Mouse (Mus musculus) macrophage (primary cell): ENCODE measurements at regions not wholly inside any gene's neighbourhood (a gene's known extent, or its start where the extent isn't known, plus 50 kb on each side); places are given as distances from the start of the nearest gene placed in this dataset.

Source experiments
- H3K27ac ChIP-seq: fragments of 350-480 bp; formaldehyde crosslinking; 2 replicates; pipeline ENCODE4 v1.9.0; 2021
- H3K36me3 ChIP-seq: fragments of 350-480 bp; formaldehyde crosslinking; 2 replicates; pipeline ENCODE4 v1.9.0; 2021; ENCODE audit errors: inconsistent target
- H3K4me3 ChIP-seq: fragments of 350-480 bp; formaldehyde crosslinking; 2 replicates; pipeline ENCODE4 v1.9.0; 2021; ENCODE audit errors: inconsistent target
- H3K79me2 ChIP-seq: fragments of 350-480 bp; formaldehyde crosslinking; 2 replicates; pipeline ENCODE4 v1.9.0; 2021; ENCODE audit errors: inconsistent target
- WGBS: methylation state at CpG from one replicate; pipeline ENCODE4 v1.1.7; 2026; ENCODE audit warnings: inconsistent platforms; ENCODE audit not compliant: missing documents; 5-methylcytosine and 5-hydroxymethylcytosine counted together

GRCm38 (mm10) chr19:54311289-54311688, 267.3 kb downstream of the Adra2a start:
- no peak overlapping the region for H3K27ac ChIP-seq
- 81% methylated on average over 5 of the region's 6 CpGs for WGBS
- H3K4me3 ChIP-seq = no peak overlapping the region
- H3K79me2 ChIP-seq = no peaks in the 10 kb centered on the region
- H3K36me3 ChIP-seq = no peaks in the 10 kb centered on the region

GRCm38 (mm10) chr19:54311723-54312122, 267.8 kb downstream of the Adra2a start:
- no peak overlapping the region for H3K27ac ChIP-seq
- H3K36me3 ChIP-seq = no peaks in the 10 kb centered on the region
- no peaks in the 10 kb centered on the region for H3K79me2 ChIP-seq
- no peak overlapping the region for H3K4me3 ChIP-seq
- 89% methylated on average over 1 of the region's 1 CpGs for WGBS

- Histone ChIP-seq H3K4me3 (no peak overlapping the region), H3K36me3 (no peaks in the 10 kb centered on the region), H3K27ac (no peak overlapping the region), H3K79me2 (no peaks in the 10 kb centered on the region)
- 73% methylated on average over 5 of the region's 5 CpGs for WGBS
Measured at GRCm38 (mm10) chr19:54323276-54323675, 279.3 kb downstream of the Adra2a start.

- WGBS = 58% methylated on average over 4 of the region's 4 CpGs
Measured at GRCm38 (mm10) chr19:54324991-54325390, 281.0 kb downstream of the Adra2a start.

GRCm38 (mm10) chr19:54332140-54332539, 288.2 kb downstream of the Adra2a start:
- Histone ChIP-seq H3K36me3 (no peaks in the 10 kb centered on the region), H3K27ac (no peak overlapping the region), H3K79me2 (no peaks in the 10 kb centered on the region), H3K4me3 (no peak overlapping the region)
- 75% methylated on average over 1 of the region's 1 CpGs for WGBS

More at GRCm38 (mm10) chr19:54324991-54325390, 281.0 kb downstream of the Adra2a start:
- Histone ChIP-seq H3K36me3 (no peaks in the 10 kb centered on the region), H3K4me3 (no peak overlapping the region), H3K27ac (no peak overlapping the region), H3K79me2 (no peaks in the 10 kb centered on the region)

GRCm38 (mm10) chr19:54340778-54341291, 296.9 kb downstream of the Adra2a start:
- Histone ChIP-seq H3K27ac (no peak overlapping the region), H3K79me2 (no peaks in the 10 kb centered on the region), H3K4me3 (no peak overlapping the region), H3K36me3 (no peaks in the 10 kb centered on the region)
- WGBS = 100% methylated on average over 2 of the region's 2 CpGs

GRCm38 (mm10) chr19:54359731-54360130, 315.8 kb downstream of the Adra2a start:
- no peaks in the 10 kb centered on the region for H3K36me3 ChIP-seq
- no peaks in the 10 kb centered on the region for H3K79me2 ChIP-seq
- 88% methylated on average over 7 of the region's 7 CpGs for WGBS
- no peak overlapping the region for H3K27ac ChIP-seq
- no peak overlapping the region for H3K4me3 ChIP-seq

- WGBS = 95% methylated on average over 3 of the region's 3 CpGs
- no peaks in the 10 kb centered on the region for H3K79me2 ChIP-seq
- no peak overlapping the region for H3K27ac ChIP-seq
- H3K36me3 ChIP-seq = no peaks in the 10 kb centered on the region
- H3K4me3 ChIP-seq = no peak overlapping the region
Measured at GRCm38 (mm10) chr19:54360660-54361059, 316.7 kb downstream of the Adra2a start.

GRCm38 (mm10) chr19:54385101-54385500, 341.1 kb downstream of the Adra2a start:
- Histone ChIP-seq H3K4me3 (no peak overlapping the region), H3K79me2 (no peaks in the 10 kb centered on the region), H3K36me3 (no peaks in the 10 kb centered on the region), H3K27ac (no peak overlapping the region)

GRCm38 (mm10) chr19:54391406-54391805, 347.5 kb downstream of the Adra2a start:
- Histone ChIP-seq H3K79me2 (no peaks in the 10 kb centered on the region), H3K27ac (no peak overlapping the region), H3K36me3 (no peaks in the 10 kb centered on the region), H3K4me3 (no peak overlapping the region)
- WGBS = 94% methylated on average over 6 of the region's 6 CpGs

- Histone ChIP-seq H3K4me3 (no peak overlapping the region), H3K27ac (no peak overlapping the region), H3K36me3 (no peaks in the 10 kb centered on the region), H3K79me2 (no peaks in the 10 kb centered on the region)
- 77% methylated on average over 7 of the region's 7 CpGs for WGBS
Measured at GRCm38 (mm10) chr19:54399651-54400050, 355.7 kb downstream of the Adra2a start.

- WGBS = 77% methylated on average over 4 of the region's 4 CpGs
- Histone ChIP-seq H3K4me3 (no peak overlapping the region), H3K27ac (no peak overlapping the region), H3K36me3 (no peaks in the 10 kb centered on the region), H3K79me2 (no peaks in the 10 kb centered on the region)
Measured at GRCm38 (mm10) chr19:54407904-54408303, 364.0 kb downstream of the Adra2a start.

GRCm38 (mm10) chr19:54429062-54429461, 385.1 kb downstream of the Adra2a start:
- no peak overlapping the region for H3K4me3 ChIP-seq
- H3K79me2 ChIP-seq = no peaks in the 10 kb centered on the region
- H3K27ac ChIP-seq = no peak overlapping the region
- 49% methylated on average over 2 of the region's 2 CpGs for WGBS
- H3K36me3 ChIP-seq = no peaks in the 10 kb centered on the region

GRCm38 (mm10) chr19:54440713-54441112, 396.8 kb downstream of the Adra2a start:
- H3K79me2 ChIP-seq = no peaks in the 10 kb centered on the region
- WGBS = 48% methylated on average over 2 of the region's 2 CpGs
- no peak overlapping the region for H3K27ac ChIP-seq
- H3K36me3 ChIP-seq = no peaks in the 10 kb centered on the region
- no peak overlapping the region for H3K4me3 ChIP-seq

- WGBS = 58% methylated on average over 2 of the region's 2 CpGs
- no peaks in the 10 kb centered on the region for H3K36me3 ChIP-seq
Measured at GRCm38 (mm10) chr19:54460426-54461170, 416.6 kb downstream of the Adra2a start.

GRCm38 (mm10) chr19:54462480-54462879, 418.5 kb downstream of the Adra2a start:
- no peak overlapping the region for H3K27ac ChIP-seq
- no peaks in the 10 kb centered on the region for H3K79me2 ChIP-seq
- H3K36me3 ChIP-seq = no peaks in the 10 kb centered on the region
- 91% methylated on average over 2 of the region's 2 CpGs for WGBS
- no peak overlapping the region for H3K4me3 ChIP-seq

More at GRCm38 (mm10) chr19:54460426-54461170, 416.6 kb downstream of the Adra2a start:
- Histone ChIP-seq H3K79me2 (no peaks in the 10 kb centered on the region), H3K27ac (no peak overlapping the region), H3K4me3 (no peak overlapping the region)
